Mouse (Mus musculus) CD8-positive naive resting alpha-beta T cell, adult 2 months (primary cell): ENCODE results near the gene Zbtb38.
"Not testable (repeated sequence)": the region's sequence is repeated elsewhere in the genome, so short reads cannot be mapped to it uniquely, and the experiment has no call there.

ENCODE experiments used
- DNase-seq, 2 experiments: peaks; one replicate each; pipeline ENCODE4 v3.0.0; 2022; ENCODE audit warnings: low read depth in 2 of 2, low spot score in 2 of 2

Zbtb38 gene

GRCm38 (mm10) chr9:96684866-96685599 lies 67.6 kb downstream of the Zbtb38 start:
- DNase-seq: no peak

- DNase-seq: no peak
Measured at GRCm38 (mm10) chr9:96684165-96684792, 68.4 kb downstream of the Zbtb38 start.

GRCm38 (mm10) chr9:96678611-96679010 lies 74.0 kb downstream of the Zbtb38 start:
- no peak for DNase-seq

GRCm38 (mm10) chr9:96677711-96678110 lies 74.9 kb downstream of the Zbtb38 start:
- DNase-seq: not testable (repeated sequence)

GRCm38 (mm10) chr9:96676671-96677070 lies 76.0 kb downstream of the Zbtb38 start:
- no peak for DNase-seq

- no peak for DNase-seq
Measured at GRCm38 (mm10) chr9:96675763-96676640, 76.6 kb downstream of the Zbtb38 start.

GRCm38 (mm10) chr9:96675071-96675762 lies 77.4 kb downstream of the Zbtb38 start:
- DNase-seq: peak; percentile 55 to 71

GRCm38 (mm10) chr9:96674301-96674700 lies 78.3 kb downstream of the Zbtb38 start:
- DNase-seq: no peak

- DNase-seq: no peak
Measured at GRCm38 (mm10) chr9:96672466-96672865, 80.2 kb downstream of the Zbtb38 start.

GRCm38 (mm10) chr9:96671249-96671648 lies 81.4 kb downstream of the Zbtb38 start:
- DNase-seq: no peak

GRCm38 (mm10) chr9:96669877-96670276 lies 82.8 kb downstream of the Zbtb38 start:
- DNase-seq: peak; percentile 92 to 93

- peak; percentile 31 to 50 for DNase-seq
Measured at GRCm38 (mm10) chr9:96668628-96669027, 84.0 kb downstream of the Zbtb38 start.

GRCm38 (mm10) chr9:96660510-96661244 lies 92.0 kb downstream of the Zbtb38 start:
- no peak for DNase-seq

GRCm38 (mm10) chr9:96659801-96660200 lies 92.8 kb downstream of the Zbtb38 start:
- DNase-seq: no peak

- no peak for DNase-seq
Measured at GRCm38 (mm10) chr9:96653538-96653937, 99.1 kb downstream of the Zbtb38 start.

GRCm38 (mm10) chr9:96652763-96653162 lies 99.9 kb downstream of the Zbtb38 start:
- DNase-seq: peak; percentile 16 to 59

- DNase-seq: no peak
Measured at GRCm38 (mm10) chr9:96650807-96651206, 101.8 kb downstream of the Zbtb38 start.

GRCm38 (mm10) chr9:96649924-96650323 lies 102.7 kb downstream of the Zbtb38 start:
- DNase-seq: peak in 1 of 2 experiments; percentile 15

GRCm38 (mm10) chr9:96649362-96649761 lies 103.3 kb downstream of the Zbtb38 start:
- DNase-seq: no peak

- DNase-seq: no peak
Measured at GRCm38 (mm10) chr9:96646668-96647295, 105.8 kb downstream of the Zbtb38 start.
